Mouse (Mus musculus) monocyte, adult 2 months (primary cell): ENCODE data around the gene Exoc3l.

Experiments used
- DNase-seq, 2 experiments: peaks; one replicate each; pipeline ENCODE4 v3.0.0; 2022; ENCODE audit warnings: low spot score in 2 of 2, low read depth in 1 of 2

Exoc3l gene

GRCm38 (mm10) chr8:105269075-105269458 lies 26.8 kb downstream of the Exoc3l start:
- no peak for DNase-seq

- DNase-seq, result no peak
Measured at GRCm38 (mm10) chr8:105268342-105269074, 27.4 kb downstream of the Exoc3l start.

GRCm38 (mm10) chr8:105266775-105267174 lies 29.1 kb downstream of the Exoc3l start:
- DNase-seq, result no peak

GRCm38 (mm10) chr8:105265128-105265527 lies 30.8 kb downstream of the Exoc3l start:
- DNase-seq, result no peak

GRCm38 (mm10) chr8:105264024-105264982 lies 31.6 kb downstream of the Exoc3l start, which contains the start of the genes Tradd and Fbxl8:
Gene Tradd (minus strand): TSS chr8:105264609.
Gene Fbxl8 (plus strand): TSS chr8:105264648.
- DNase-seq, result peak in 1 of 2 experiments; percentile 47

GRCm38 (mm10) chr8:105263244-105263912 lies 32.5 kb downstream of the Exoc3l start:
- no peak for DNase-seq

- DNase-seq, result no peak
Measured at GRCm38 (mm10) chr8:105261326-105261980, 34.4 kb downstream of the Exoc3l start.

GRCm38 (mm10) chr8:105260371-105261099 lies 35.4 kb downstream of the Exoc3l start:
- no peak for DNase-seq

GRCm38 (mm10) chr8:105259721-105260320 lies 36.1 kb downstream of the Exoc3l start:
- peak in 1 of 2 experiments; percentile 62 for DNase-seq

- no peak for DNase-seq
Measured at GRCm38 (mm10) chr8:105258911-105259720, 36.8 kb downstream of the Exoc3l start.

GRCm38 (mm10) chr8:105257318-105258114 lies 38.4 kb downstream of the Exoc3l start:
- DNase-seq, result no peak

- no peak for DNase-seq
Measured at GRCm38 (mm10) chr8:105254966-105255350, 40.9 kb downstream of the Exoc3l start, which contains the start of gene B3gnt9. Gene B3gnt9 (minus strand): TSS chr8:105255153.

- DNase-seq, result peak in 1 of 2 experiments; percentile 69
Measured at GRCm38 (mm10) chr8:105254152-105254965, 41.5 kb downstream of the Exoc3l start.

- DNase-seq, result no peak
Measured at GRCm38 (mm10) chr8:105253766-105254151, 42.1 kb downstream of the Exoc3l start.

- no peak for DNase-seq
Measured at GRCm38 (mm10) chr8:105252680-105253537, 43.0 kb downstream of the Exoc3l start.

- DNase-seq, result no peak
Measured at GRCm38 (mm10) chr8:105251954-105252353, 43.9 kb downstream of the Exoc3l start.
